Mouse (Mus musculus) adrenal gland, postnatal 4 days (tissue): ENCODE measurements around the gene Thumpd2. TPM values are rescaled to one million over a fixed set of nuclear protein-coding genes. Genes with fewer than 3 reads are reported as not detected.

Experiments
- DNase-seq, 2 experiments: peaks; one replicate each; pipeline ENCODE4 v3.0.0; 2021 to 2022; ENCODE audit warnings: low spot score in 2 of 2, mixed read lengths in 2 of 2
- total RNA-seq, 2 experiments: library from RNA; stranded (reverse); gene quantifications; 2 replicates each; pipeline ENCODE4 v1.2.3; 2021

Gene Thumpd2
- total RNA-seq, 2 experiments from 2014 or later: 17.4 to 19.2 TPM

GRCm38 (mm10) chr17:81035354-81035753, 29.5 kb downstream of the Thumpd2 start:
- no peak for DNase-seq

GRCm38 (mm10) chr17:81032957-81033356, 31.9 kb downstream of the Thumpd2 start:
- DNase-seq: no peak

GRCm38 (mm10) chr17:81031830-81032442, 32.9 kb downstream of the Thumpd2 start:
- no peak for DNase-seq

- DNase-seq: no peak
Observed at GRCm38 (mm10) chr17:81027331-81027730, 37.6 kb downstream of the Thumpd2 start.

- DNase-seq: no peak
Observed at GRCm38 (mm10) chr17:81017132-81017531, 47.8 kb downstream of the Thumpd2 start.

GRCm38 (mm10) chr17:81015814-81016447, 49.0 kb downstream of the Thumpd2 start:
- DNase-seq: peak in 1 of 2 experiments; percentile 16

GRCm38 (mm10) chr17:81010844-81011685, 53.8 kb downstream of the Thumpd2 start:
- no peak for DNase-seq

GRCm38 (mm10) chr17:81010199-81010598, 54.7 kb downstream of the Thumpd2 start:
- no peak for DNase-seq

- no peak for DNase-seq
Observed at GRCm38 (mm10) chr17:81009112-81009511, 55.8 kb downstream of the Thumpd2 start.

- no peak for DNase-seq
Observed at GRCm38 (mm10) chr17:81005292-81005691, 59.6 kb downstream of the Thumpd2 start.

- DNase-seq: no peak
Observed at GRCm38 (mm10) chr17:81004454-81004853, 60.4 kb downstream of the Thumpd2 start.

GRCm38 (mm10) chr17:81002130-81002529, 62.8 kb downstream of the Thumpd2 start:
- DNase-seq: no peak

- no peak for DNase-seq
Observed at GRCm38 (mm10) chr17:81001647-81002046, 63.2 kb downstream of the Thumpd2 start.

- no peak for DNase-seq
Observed at GRCm38 (mm10) chr17:81001010-81001409, 63.9 kb downstream of the Thumpd2 start.

- DNase-seq: no peak
Observed at GRCm38 (mm10) chr17:80998958-80999357, 65.9 kb downstream of the Thumpd2 start.

GRCm38 (mm10) chr17:80997226-80997625, 67.7 kb downstream of the Thumpd2 start:
- no peak for DNase-seq

GRCm38 (mm10) chr17:80991535-80992127, 73.3 kb downstream of the Thumpd2 start:
- no peak for DNase-seq

- no peak for DNase-seq
Observed at GRCm38 (mm10) chr17:80982976-80983375, 81.9 kb downstream of the Thumpd2 start.

GRCm38 (mm10) chr17:80982412-80982787, 82.5 kb downstream of the Thumpd2 start:
- peak; percentile 17 to 55 for DNase-seq

- DNase-seq: no peak
Observed at GRCm38 (mm10) chr17:80981721-80982411, 83.0 kb downstream of the Thumpd2 start.

GRCm38 (mm10) chr17:80980096-80980495, 84.8 kb downstream of the Thumpd2 start:
- DNase-seq: no peak
